Mouse (Mus musculus): ENCODE measurements around the gene Cops7b.

GRCm38 (mm10) chr1:86594539-86594938 is 11.8 kb downstream of the Cops7b start:
- TF ChIP-seq CTCF (IDR thresholded peaks at IDR 0.05; ENCODE audit: low read depth, low read length) (no peak), TAL1 (conservative IDR thresholded peaks at IDR 0.05; ENCODE audit: low read depth, low read length) (no peak), GATA1 (IDR thresholded peaks at IDR 0.05; ENCODE audit: borderline replicate concordance, low read length) (no peak), POLR2AphosphoS5 (IDR thresholded peaks at IDR 0.05; ENCODE audit: insufficient replicate concordance, low read depth, low read length) (no peak), GATA2 (IDR thresholded peaks at IDR 0.05; ENCODE audit: borderline replicate concordance, low read depth, low read length) (no peak)
